Mouse (Mus musculus): ENCODE measurements around the gene Fbxw18.
"Not testable (repeated sequence)": the region's sequence is repeated elsewhere in the genome, so short reads cannot be mapped to it uniquely, and the experiment has no call there.

Fbxw18 gene

GRCm38 (mm10) chr9:109702600-109702999 is at the start of gene Fbxw18:
Gene Fbxw18, minus strand, starts transcription at chr9:109702700.
- in situ Hi-C loops (cut with MboI, MseI) = not testable (repeated sequence)

GRCm38 (mm10) chr9:109745989-109746388 is 43.5 kb upstream of the Fbxw18 start, which contains the start of gene Fbxw26:
Gene Fbxw26, minus strand, starts transcription at chr9:109746089.
- in situ Hi-C loops (cut with MboI, MseI) = not testable (repeated sequence)

GRCm38 (mm10) chr9:109685299-109685698 is 17.2 kb downstream of the Fbxw18 start:
- in situ Hi-C loops (cut with MboI, MseI) = no loop called here

- in situ Hi-C loops (cut with MboI, MseI) = not testable (repeated sequence)
Observed at GRCm38 (mm10) chr9:109664552-109664951, 37.9 kb downstream of the Fbxw18 start, which contains the start of gene Fbxw25. Gene Fbxw25, minus strand, starts transcription at chr9:109664652.
